Mouse (Mus musculus): Measurements from ENCODE around the gene Lypd9. TPM values are rescaled to one million over a fixed set of nuclear protein-coding genes. Genes with fewer than 3 reads are reported as not detected.

Lypd9 gene
- polyA plus RNA-seq, 1 experiment from 2014 or later, result not detected

DNA sequence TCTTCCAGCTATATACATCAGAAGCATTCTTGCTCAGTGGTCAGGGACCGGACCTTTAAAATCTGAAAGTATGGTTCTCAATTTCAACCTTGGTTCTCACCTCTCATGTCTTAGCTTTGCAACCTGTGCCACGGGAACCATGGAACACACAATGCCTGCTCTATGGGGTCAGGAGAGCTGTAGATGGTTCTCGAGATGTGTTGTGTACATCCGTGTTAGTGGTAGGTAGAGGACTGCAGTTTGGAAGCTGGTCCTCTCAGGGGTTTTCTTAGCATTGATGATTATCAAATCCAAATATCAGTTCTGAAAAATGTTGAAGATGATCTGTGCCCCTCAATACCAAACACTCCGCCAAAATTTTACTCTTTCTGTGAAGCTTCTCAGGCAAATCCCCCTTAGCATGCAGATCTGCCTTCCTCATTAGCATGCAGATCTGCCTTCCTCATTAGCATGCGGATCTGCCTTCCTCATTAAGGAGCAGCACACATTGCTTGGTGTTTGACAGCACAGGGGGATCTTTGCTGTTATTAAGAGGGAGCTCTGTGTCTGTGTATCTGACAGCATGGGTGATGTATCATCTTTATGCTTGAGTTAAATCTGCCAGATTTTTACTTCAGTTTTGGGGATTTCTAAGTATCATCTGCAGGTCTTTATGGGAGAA is 52.6 kb downstream of the Lypd9 start:
- peak overlapping the region; percentile 24 for H3K4me2 ChIP-seq
- no peak overlapping the region for H3K4me3 ChIP-seq
- ATAC-seq (replicated peaks), result peak; percentile 89
- peak overlapping the region; percentile 74 for H3K27ac ChIP-seq
- WGBS, result 38% methylated on average over 6 of the region's 6 CpGs
- no peaks in the 10 kb centered on the region for H3K9me3 ChIP-seq
- peaks cover 17% of the 10 kb centered on the region for H3K4me1 ChIP-seq
- H3K36me3 ChIP-seq (replicated peaks), result no peaks in the 10 kb centered on the region
- H3K9ac ChIP-seq, result no peak overlapping the region
- H3K27me3 ChIP-seq (replicated peaks), result no peaks in the 10 kb centered on the region

Other genes with a start within 250 kb of the Lypd9 start
- gene 4930438A08Rik, start 178.1 kb downstream of the Lypd9 start, polyA plus RNA-seq (2015; fragmentation: Nextera tagmentation; extraction: Ambion mirVana), result not detected in 2 replicates
- gene Zfp692, start 145.9 kb downstream of the Lypd9 start, polyA plus RNA-seq (2015; fragmentation: Nextera tagmentation; extraction: Ambion mirVana), result 30.5 and 32.5 TPM in 2 replicates
- gene Zfp672, start 122.6 kb downstream of the Lypd9 start, polyA plus RNA-seq (2015; fragmentation: Nextera tagmentation; extraction: Ambion mirVana), result 40.6 and 42.7 TPM in 2 replicates
- 53.4 and 55.8 TPM in 2 replicates for gene Sh3bp5l, start 122.2 kb downstream of the Lypd9 start, polyA plus RNA-seq (2015; fragmentation: Nextera tagmentation; extraction: Ambion mirVana)
- gene Lypd8, start 73.9 kb downstream of the Lypd9 start, polyA plus RNA-seq (2015; fragmentation: Nextera tagmentation; extraction: Ambion mirVana), result 0.31 TPM in 1 of 2 replicates, not detected in the other
- gene 1810065E05Rik, start 31.8 kb downstream of the Lypd9 start, polyA plus RNA-seq (2015; fragmentation: Nextera tagmentation; extraction: Ambion mirVana), result not detected in 2 replicates
- gene Gm12253, start 20.4 kb downstream of the Lypd9 start, polyA plus RNA-seq (2015; fragmentation: Nextera tagmentation; extraction: Ambion mirVana), result not detected in 2 replicates
- gene Olfr30, start 9.3 kb upstream of the Lypd9 start, polyA plus RNA-seq (2015; fragmentation: Nextera tagmentation; extraction: Ambion mirVana), result not detected in 2 replicates
- not detected in 2 replicates for gene Olfr332, start 39.6 kb upstream of the Lypd9 start, polyA plus RNA-seq (2015; fragmentation: Nextera tagmentation; extraction: Ambion mirVana)
- gene Olfr331, start 49.6 kb upstream of the Lypd9 start, polyA plus RNA-seq (2015; fragmentation: Nextera tagmentation; extraction: Ambion mirVana), result not detected in 2 replicates
- gene Olfr330, start 81.9 kb upstream of the Lypd9 start, polyA plus RNA-seq (2015; fragmentation: Nextera tagmentation; extraction: Ambion mirVana), result not detected in 2 replicates
- gene Olfr329-ps, start 93.5 kb upstream of the Lypd9 start, polyA plus RNA-seq (2015; fragmentation: Nextera tagmentation; extraction: Ambion mirVana), result not detected in 2 replicates
- gene Olfr328, start 102.7 kb upstream of the Lypd9 start, polyA plus RNA-seq (2015; fragmentation: Nextera tagmentation; extraction: Ambion mirVana), result 0.06 and 0.12 TPM in 2 replicates
- gene Olfr224, start 117.6 kb upstream of the Lypd9 start, polyA plus RNA-seq (2015; fragmentation: Nextera tagmentation; extraction: Ambion mirVana), result not detected in 2 replicates
- not detected in 2 replicates for gene Olfr325, start 124.8 kb upstream of the Lypd9 start, polyA plus RNA-seq (2015; fragmentation: Nextera tagmentation; extraction: Ambion mirVana)
- gene Olfr324, start 142.2 kb upstream of the Lypd9 start, polyA plus RNA-seq (2015; fragmentation: Nextera tagmentation; extraction: Ambion mirVana), result not detected in 2 replicates
- not detected in 2 replicates for gene 2210407C18Rik, start 163.2 kb upstream of the Lypd9 start, polyA plus RNA-seq (2015; fragmentation: Nextera tagmentation; extraction: Ambion mirVana)
- gene Olfr323, start 177.6 kb upstream of the Lypd9 start, polyA plus RNA-seq (2015; fragmentation: Nextera tagmentation; extraction: Ambion mirVana), result not detected in 2 replicates
- gene Trim58, start 187.5 kb upstream of the Lypd9 start, polyA plus RNA-seq (2015; fragmentation: Nextera tagmentation; extraction: Ambion mirVana), result 0.10 and 0.13 TPM in 2 replicates
- gene Olfr322, start 205.9 kb upstream of the Lypd9 start, polyA plus RNA-seq (2015; fragmentation: Nextera tagmentation; extraction: Ambion mirVana), result 0.11 TPM in 1 of 2 replicates, not detected in the other
- gene Olfr320, start 228.2 kb upstream of the Lypd9 start, polyA plus RNA-seq (2015; fragmentation: Nextera tagmentation; extraction: Ambion mirVana), result not detected in 2 replicates
- gene Olfr319, start 246.2 kb upstream of the Lypd9 start, polyA plus RNA-seq (2015; fragmentation: Nextera tagmentation; extraction: Ambion mirVana), result not detected in 2 replicates

All from midbrain, embryonic 15.5 days (tissue).